Mouse (Mus musculus): ENCODE measurements around the gene Wdfy4. TPM values are rescaled to one million over a fixed set of nuclear protein-coding genes. Genes with fewer than 3 reads are reported as not detected.

The Wdfy4 gene
- total and polyA plus RNA-seq, 3 experiments: under 0.01 TPM; not detected in 2

GRCm38 (mm10) chr14:33033424-33033823 is 151.9 kb downstream of the Wdfy4 start:
- no peak for DNase-seq (ENCODE audit: low spot score)
- no peaks in the 10 kb centered on the region for H3K36me3 ChIP-seq (replicated peaks)
- H3K27me3 ChIP-seq (ENCODE audit: insufficient read depth, low read length): no peaks in the 10 kb centered on the region
- H3K9me3 ChIP-seq (replicated peaks): peaks cover 35% of the 10 kb centered on the region
- H3K4me1 ChIP-seq (ENCODE audit: insufficient read depth, low read depth, low read length): no peaks in the 10 kb centered on the region
- H3K4me3 ChIP-seq (ENCODE audit: low read depth, low read length): no peak overlapping the region
- ATAC-seq (ENCODE audit: extremely low read depth, insufficient number of reproducible peaks, low FRiP score, poor library complexity, severe bottlenecking): no peak
- TF ChIP-seq GATA2 (IDR thresholded peaks at IDR 0.05; ENCODE audit: borderline replicate concordance, low read depth, low read length): no peak
- TF ChIP-seq POLR2AphosphoS5 (IDR thresholded peaks at IDR 0.05; ENCODE audit: insufficient replicate concordance, low read depth, low read length): no peak
- no peak for TF ChIP-seq TAL1 (conservative IDR thresholded peaks at IDR 0.05; ENCODE audit: low read depth, low read length)
- TF ChIP-seq CTCF (IDR thresholded peaks at IDR 0.05; ENCODE audit: low read depth, low read length): no peak
- TF ChIP-seq GATA1 (IDR thresholded peaks at IDR 0.05; ENCODE audit: borderline replicate concordance, low read length): no peak

GRCm38 (mm10) chr14:33030849-33031248 is 154.5 kb downstream of the Wdfy4 start:
- no peak for DNase-seq (ENCODE audit: low spot score)
- ATAC-seq (ENCODE audit: extremely low read depth, insufficient number of reproducible peaks, low FRiP score, poor library complexity, severe bottlenecking): no peak
- no peak for TF ChIP-seq POLR2AphosphoS5 (IDR thresholded peaks at IDR 0.05; ENCODE audit: insufficient replicate concordance, low read depth, low read length)
- no peak for TF ChIP-seq CTCF (IDR thresholded peaks at IDR 0.05; ENCODE audit: low read depth, low read length)
- no peak for TF ChIP-seq GATA1 (IDR thresholded peaks at IDR 0.05; ENCODE audit: borderline replicate concordance, low read length)
- TF ChIP-seq TAL1 (conservative IDR thresholded peaks at IDR 0.05; ENCODE audit: low read depth, low read length): no peak
- TF ChIP-seq GATA2 (IDR thresholded peaks at IDR 0.05; ENCODE audit: borderline replicate concordance, low read depth, low read length): no peak

DNA sequence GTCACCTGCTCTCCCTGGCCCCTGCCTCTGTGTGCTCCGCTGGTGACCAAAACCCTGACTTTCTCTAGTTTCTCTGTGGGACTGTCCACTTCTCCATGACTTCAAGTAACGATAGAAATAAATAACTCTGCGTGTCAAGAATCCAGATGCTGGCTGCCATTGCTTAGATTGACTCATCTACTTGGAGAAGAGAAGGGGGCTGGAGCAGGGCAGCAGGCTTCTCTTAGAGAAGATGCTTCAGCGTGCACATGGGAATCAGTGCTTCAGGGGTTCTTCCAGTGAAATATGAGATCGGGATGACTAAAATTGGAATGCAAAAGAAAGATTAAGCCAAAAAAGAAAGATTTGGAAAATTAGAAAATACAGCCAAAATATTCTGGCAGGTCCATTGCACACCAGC is 165.7 kb downstream of the Wdfy4 start:
- Histone ChIP-seq H3K36me3 (replicated peaks) (no peaks in the 10 kb centered on the region), H3K4me1 (ENCODE audit: insufficient read depth, low read depth, low read length) (no peaks in the 10 kb centered on the region), H3K4me3 (ENCODE audit: low read depth, low read length) (no peak overlapping the region), H3K9me3 (replicated peaks) (peaks cover 50% of the 10 kb centered on the region), H3K27me3 (ENCODE audit: insufficient read depth, low read length) (no peaks in the 10 kb centered on the region)
- no peak for DNase-seq (ENCODE audit: low spot score)
- TF ChIP-seq CTCF (IDR thresholded peaks at IDR 0.05; ENCODE audit: low read depth, low read length): no peak
- TF ChIP-seq POLR2AphosphoS5 (IDR thresholded peaks at IDR 0.05; ENCODE audit: insufficient replicate concordance, low read depth, low read length): no peak
- TF ChIP-seq GATA1 (IDR thresholded peaks at IDR 0.05; ENCODE audit: borderline replicate concordance, low read length): no peak
- no peak for ATAC-seq (ENCODE audit: extremely low read depth, insufficient number of reproducible peaks, low FRiP score, poor library complexity, severe bottlenecking)

More at GRCm38 (mm10) chr14:33030849-33031248, 154.5 kb downstream of the Wdfy4 start:
- Histone ChIP-seq H3K4me3 (ENCODE audit: low read depth, low read length) (no peak overlapping the region), H3K27me3 (ENCODE audit: insufficient read depth, low read length) (no peaks in the 10 kb centered on the region), H3K36me3 (replicated peaks) (no peaks in the 10 kb centered on the region), H3K4me1 (ENCODE audit: insufficient read depth, low read depth, low read length) (no peaks in the 10 kb centered on the region), H3K9me3 (replicated peaks) (peaks cover 38% of the 10 kb centered on the region)

DNA sequence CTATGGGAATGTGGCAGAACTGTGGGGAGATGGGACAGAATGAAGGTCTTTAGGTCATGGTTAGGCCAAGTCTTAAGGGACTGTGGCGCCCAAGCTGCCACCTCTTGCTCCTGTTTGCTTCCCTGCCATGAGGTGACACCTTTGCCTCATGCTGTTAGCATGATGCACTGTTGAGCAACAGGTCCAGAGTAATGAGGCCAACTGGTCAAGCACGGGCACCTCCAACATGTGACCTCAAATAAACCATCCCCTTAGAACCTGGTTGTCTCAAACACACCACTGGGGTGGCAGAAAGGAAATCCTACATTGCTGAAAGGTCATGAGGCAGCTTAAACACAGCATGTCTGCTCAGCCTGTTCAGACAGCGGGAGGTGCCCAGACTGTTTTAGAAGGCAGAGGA is 166.3 kb downstream of the Wdfy4 start:
- Histone ChIP-seq H3K4me3 (ENCODE audit: low read depth, low read length) (no peak overlapping the region), H3K27me3 (ENCODE audit: insufficient read depth, low read length) (no peaks in the 10 kb centered on the region), H3K9me3 (replicated peaks) (peaks cover 46% of the 10 kb centered on the region), H3K4me1 (ENCODE audit: insufficient read depth, low read depth, low read length) (no peaks in the 10 kb centered on the region), H3K36me3 (replicated peaks) (no peaks in the 10 kb centered on the region)
- ATAC-seq (ENCODE audit: extremely low read depth, insufficient number of reproducible peaks, low FRiP score, poor library complexity, severe bottlenecking): no peak
- DNase-seq (ENCODE audit: low spot score): no peak
- TF ChIP-seq POLR2AphosphoS5 (IDR thresholded peaks at IDR 0.05; ENCODE audit: insufficient replicate concordance, low read depth, low read length): no peak
- TF ChIP-seq GATA2 (IDR thresholded peaks at IDR 0.05; ENCODE audit: borderline replicate concordance, low read depth, low read length): no peak
- no peak for TF ChIP-seq CTCF (IDR thresholded peaks at IDR 0.05; ENCODE audit: low read depth, low read length)
- TF ChIP-seq TAL1 (conservative IDR thresholded peaks at IDR 0.05; ENCODE audit: low read depth, low read length): no peak
- TF ChIP-seq GATA1 (IDR thresholded peaks at IDR 0.05; ENCODE audit: borderline replicate concordance, low read length): no peak

GRCm38 (mm10) chr14:33007638-33008037 is 177.7 kb downstream of the Wdfy4 start:
- H3K4me3 ChIP-seq (ENCODE audit: low read depth, low read length): no peak overlapping the region
- no peak for TF ChIP-seq GATA1 (IDR thresholded peaks at IDR 0.05; ENCODE audit: borderline replicate concordance, low read length)
- TF ChIP-seq GATA2 (IDR thresholded peaks at IDR 0.05; ENCODE audit: borderline replicate concordance, low read depth, low read length): no peak
- no peak for TF ChIP-seq TAL1 (conservative IDR thresholded peaks at IDR 0.05; ENCODE audit: low read depth, low read length)
- TF ChIP-seq POLR2AphosphoS5 (IDR thresholded peaks at IDR 0.05; ENCODE audit: insufficient replicate concordance, low read depth, low read length): no peak
- TF ChIP-seq CTCF (IDR thresholded peaks at IDR 0.05; ENCODE audit: low read depth, low read length): no peak
- peaks cover 36% of the 10 kb centered on the region for H3K9me3 ChIP-seq (replicated peaks)
- no peaks in the 10 kb centered on the region for H3K27me3 ChIP-seq (ENCODE audit: insufficient read depth, low read length)
- ATAC-seq (ENCODE audit: extremely low read depth, insufficient number of reproducible peaks, low FRiP score, poor library complexity, severe bottlenecking) (no peak), DNase-seq (ENCODE audit: low spot score) (no peak)
- no peaks in the 10 kb centered on the region for H3K4me1 ChIP-seq (ENCODE audit: insufficient read depth, low read depth, low read length)
- no peaks in the 10 kb centered on the region for H3K36me3 ChIP-seq (replicated peaks)

DNA sequence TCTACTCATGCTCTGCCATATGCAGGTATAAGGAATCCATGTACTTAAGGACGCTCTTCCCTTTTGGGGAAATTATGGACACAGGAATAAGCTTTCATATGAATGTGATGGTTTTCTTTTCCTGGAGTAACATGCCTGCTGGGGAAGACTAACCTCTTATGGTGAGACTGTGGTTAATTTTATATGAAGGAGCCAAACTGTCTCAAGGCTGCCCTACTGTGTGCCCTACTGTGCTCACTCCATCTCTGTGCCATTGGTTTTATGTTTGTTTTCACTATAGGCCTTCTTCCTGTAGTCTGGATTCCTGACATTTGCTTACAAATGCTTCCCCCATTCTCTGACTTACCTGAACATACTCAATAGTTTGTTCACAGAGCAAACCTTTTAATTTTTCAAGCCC is 180.2 kb downstream of the Wdfy4 start:
- no peak for DNase-seq (ENCODE audit: low spot score)
- no peaks in the 10 kb centered on the region for H3K4me1 ChIP-seq (ENCODE audit: insufficient read depth, low read depth, low read length)
- no peak overlapping the region for H3K4me3 ChIP-seq (ENCODE audit: low read depth, low read length)
- no peak for ATAC-seq (ENCODE audit: extremely low read depth, insufficient number of reproducible peaks, low FRiP score, poor library complexity, severe bottlenecking)
- H3K9me3 ChIP-seq (replicated peaks): peaks cover 46% of the 10 kb centered on the region
- H3K27me3 ChIP-seq (ENCODE audit: insufficient read depth, low read length): no peaks in the 10 kb centered on the region
- no peak for TF ChIP-seq POLR2AphosphoS5 (IDR thresholded peaks at IDR 0.05; ENCODE audit: insufficient replicate concordance, low read depth, low read length)
- no peak for TF ChIP-seq CTCF (IDR thresholded peaks at IDR 0.05; ENCODE audit: low read depth, low read length)
- TF ChIP-seq TAL1 (conservative IDR thresholded peaks at IDR 0.05; ENCODE audit: low read depth, low read length): no peak
- no peak for TF ChIP-seq GATA1 (IDR thresholded peaks at IDR 0.05; ENCODE audit: borderline replicate concordance, low read length)
- no peaks in the 10 kb centered on the region for H3K36me3 ChIP-seq (replicated peaks)

Data from G1E (cell line).